Mouse (Mus musculus): ENCODE measurements around the gene Tbc1d1. TPM values are rescaled to one million over a fixed set of nuclear protein-coding genes. Genes with fewer than 3 reads are reported as not detected.

Tbc1d1 gene
- polyA plus RNA-seq, 1 experiment from 2014 or later, result 31.7 TPM

DNA sequence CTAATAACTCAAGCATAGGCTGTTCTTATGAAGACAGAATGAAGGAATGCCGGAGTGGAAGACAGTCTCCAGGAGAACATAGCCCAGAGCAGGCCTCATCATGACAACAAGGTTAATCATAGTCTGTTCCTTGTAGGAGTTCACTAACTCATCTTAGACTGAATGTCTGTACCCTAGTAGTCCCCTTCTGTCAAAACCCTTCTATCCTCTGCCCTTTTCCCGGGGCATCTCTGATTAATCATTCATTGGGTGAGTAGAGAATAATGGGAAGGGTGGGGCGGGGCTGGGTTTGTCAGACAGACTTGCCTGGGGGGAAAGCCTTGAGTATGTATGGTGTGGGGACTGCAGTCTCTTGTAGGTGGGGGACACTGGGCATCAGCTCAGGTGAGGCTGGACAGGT lies 79.1 kb downstream of the Tbc1d1 start:
- Histone ChIP-seq H3K4me3 (replicated peaks; ENCODE audit: low read length) (no peak overlapping the region), H3K4me1 (ENCODE audit: control insufficient read depth, insufficient read depth, low read length) (peaks cover 34% of the 10 kb centered on the region), H3K9ac (ENCODE audit: low read length) (no peak overlapping the region), H3K27ac (ENCODE audit: low read length) (no peak overlapping the region), H3K36me3 (ENCODE audit: control insufficient read depth, insufficient read depth, low read length) (no peaks in the 10 kb centered on the region), H3K4me2 (ENCODE audit: low read depth, low read length) (no peak overlapping the region), H3K27me3 (ENCODE audit: control insufficient read depth, insufficient read depth, low read length) (no peaks in the 10 kb centered on the region), H3K9me3 (replicated peaks; ENCODE audit: control insufficient read depth, low read length) (no peaks in the 10 kb centered on the region)
- no peak for ATAC-seq (ENCODE audit: insufficient read depth, low FRiP score)
- WGBS, result 60% methylated on average over 3 of the region's 3 CpGs

DNA sequence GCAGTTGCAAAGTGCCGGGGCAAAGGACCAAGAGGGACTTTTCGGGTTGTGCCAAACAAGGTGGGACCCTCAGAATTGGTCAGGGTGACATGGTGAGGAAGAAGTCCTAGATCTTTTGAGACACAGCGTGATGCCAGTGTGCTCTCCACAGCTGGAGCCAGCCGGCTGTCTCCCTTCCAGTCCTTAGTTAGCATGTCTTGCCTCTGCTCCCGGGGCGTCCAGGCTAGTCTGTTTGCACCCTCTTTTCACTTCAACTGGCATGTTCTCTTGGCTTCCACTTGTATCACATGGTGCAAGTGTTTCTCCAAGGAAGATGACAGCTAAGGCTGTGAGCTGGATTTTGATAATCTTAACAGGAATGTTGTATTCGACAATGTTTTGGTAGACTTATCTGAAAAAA lies 80.5 kb downstream of the Tbc1d1 start:
- H3K27ac ChIP-seq (ENCODE audit: low read length), result no peak overlapping the region
- no peak overlapping the region for H3K4me2 ChIP-seq (ENCODE audit: low read depth, low read length)
- no peak overlapping the region for H3K4me3 ChIP-seq (replicated peaks; ENCODE audit: low read length)
- ATAC-seq (ENCODE audit: insufficient read depth, low FRiP score), result no peak
- peaks cover 41% of the 10 kb centered on the region for H3K4me1 ChIP-seq (ENCODE audit: control insufficient read depth, insufficient read depth, low read length)
- H3K36me3 ChIP-seq (ENCODE audit: control insufficient read depth, insufficient read depth, low read length), result no peaks in the 10 kb centered on the region
- H3K27me3 ChIP-seq (ENCODE audit: control insufficient read depth, insufficient read depth, low read length), result no peaks in the 10 kb centered on the region
- WGBS, result 61% methylated on average over 7 of the region's 7 CpGs
- H3K9me3 ChIP-seq (replicated peaks; ENCODE audit: control insufficient read depth, low read length), result no peaks in the 10 kb centered on the region
- no peak overlapping the region for H3K9ac ChIP-seq (ENCODE audit: low read length)

DNA sequence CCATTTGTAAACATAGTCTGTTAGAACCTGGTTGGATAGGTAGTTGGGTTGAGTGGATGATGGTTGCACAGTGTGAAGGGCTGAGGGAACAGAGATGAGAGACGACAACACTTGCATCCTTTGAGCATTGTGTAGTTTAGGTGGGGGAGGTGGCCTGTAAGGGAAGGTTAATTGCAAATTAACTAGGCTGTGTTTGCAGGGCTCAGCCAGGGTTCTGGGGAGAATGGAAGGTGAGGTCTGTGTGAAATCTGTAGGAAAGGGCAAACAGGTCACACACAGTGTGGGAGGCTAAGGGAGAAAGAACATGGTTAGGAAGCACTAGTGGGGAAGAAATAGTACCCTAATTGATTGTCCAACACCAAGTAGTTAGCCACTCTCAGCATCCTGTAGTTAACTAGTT lies 81.2 kb downstream of the Tbc1d1 start:
- H3K36me3 ChIP-seq (ENCODE audit: control insufficient read depth, insufficient read depth, low read length), result no peaks in the 10 kb centered on the region
- H3K9ac ChIP-seq (ENCODE audit: low read length), result no peak overlapping the region
- H3K9me3 ChIP-seq (replicated peaks; ENCODE audit: control insufficient read depth, low read length), result no peaks in the 10 kb centered on the region
- ATAC-seq (ENCODE audit: insufficient read depth, low FRiP score), result no peak
- H3K4me2 ChIP-seq (ENCODE audit: low read depth, low read length), result no peak overlapping the region
- H3K4me1 ChIP-seq (ENCODE audit: control insufficient read depth, insufficient read depth, low read length), result peaks cover 39% of the 10 kb centered on the region
- no peak overlapping the region for H3K4me3 ChIP-seq (replicated peaks; ENCODE audit: low read length)
- no peaks in the 10 kb centered on the region for H3K27me3 ChIP-seq (ENCODE audit: control insufficient read depth, insufficient read depth, low read length)
- H3K27ac ChIP-seq (ENCODE audit: low read length), result no peak overlapping the region
- 31% methylated on average over 1 of the region's 1 CpGs for WGBS

DNA sequence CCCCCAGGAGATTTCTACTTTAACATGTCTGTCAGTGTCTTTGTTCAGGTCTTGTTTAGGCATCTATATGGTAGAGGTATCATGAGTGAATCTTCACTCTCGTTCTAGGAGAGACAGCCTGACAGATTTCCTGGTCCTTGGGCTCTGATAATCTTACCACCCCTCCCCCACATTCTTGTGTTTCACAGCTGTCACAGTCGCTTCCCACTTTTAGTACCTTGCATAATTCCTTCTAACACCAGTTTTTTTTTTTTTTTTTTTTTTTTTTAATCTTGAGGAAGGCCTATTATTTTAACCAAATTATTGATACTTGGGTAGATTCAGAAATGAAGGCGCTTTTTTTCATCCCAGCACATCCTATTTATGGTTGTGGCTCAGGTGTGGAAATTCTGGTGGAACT lies 81.6 kb downstream of the Tbc1d1 start:
- ATAC-seq (ENCODE audit: insufficient read depth, low FRiP score), result no peak
- Histone ChIP-seq H3K9me3 (replicated peaks; ENCODE audit: control insufficient read depth, low read length) (no peaks in the 10 kb centered on the region), H3K9ac (ENCODE audit: low read length) (no peak overlapping the region), H3K36me3 (ENCODE audit: control insufficient read depth, insufficient read depth, low read length) (no peaks in the 10 kb centered on the region), H3K27ac (ENCODE audit: low read length) (no peak overlapping the region), H3K4me1 (ENCODE audit: control insufficient read depth, insufficient read depth, low read length) (peaks cover 42% of the 10 kb centered on the region), H3K4me3 (replicated peaks; ENCODE audit: low read length) (no peak overlapping the region), H3K4me2 (ENCODE audit: low read depth, low read length) (no peak overlapping the region), H3K27me3 (ENCODE audit: control insufficient read depth, insufficient read depth, low read length) (no peaks in the 10 kb centered on the region)
- WGBS, result 49% methylated on average over 3 of the region's 3 CpGs

DNA sequence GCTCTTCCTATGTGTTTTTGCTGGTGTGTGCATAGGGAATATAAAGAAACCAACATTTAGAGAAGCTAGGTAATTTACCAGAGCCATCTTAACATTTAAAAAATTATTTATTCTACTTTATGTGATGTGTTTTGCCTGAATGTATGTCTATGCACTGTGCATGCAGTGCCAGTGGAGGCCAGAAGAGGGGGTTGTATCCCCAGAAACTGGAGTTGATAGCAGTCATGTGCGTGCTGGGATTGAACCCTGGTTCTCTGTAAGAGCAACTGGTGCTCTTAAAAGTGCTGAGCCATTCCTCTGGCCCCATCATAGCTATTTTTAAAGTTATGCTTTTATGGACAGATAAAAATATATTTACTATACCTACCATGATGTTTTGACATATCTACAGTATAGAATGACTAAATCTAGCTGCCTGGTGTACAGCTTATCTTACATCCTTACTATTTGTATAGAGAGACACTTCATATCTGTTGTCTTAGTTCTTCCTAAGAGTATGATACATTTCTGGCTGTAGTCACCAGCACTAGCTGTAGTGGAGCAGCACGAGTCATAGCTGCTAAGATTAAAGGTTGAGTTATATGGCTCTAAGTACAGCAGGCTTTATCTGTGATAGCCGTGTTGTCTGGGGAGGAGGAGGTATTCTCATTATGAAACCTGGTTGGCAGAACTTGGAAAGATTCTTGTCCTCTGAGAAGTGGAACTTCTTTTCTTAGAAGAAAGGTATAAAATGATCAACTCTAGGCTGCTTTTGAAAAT lies 83.0 kb downstream of the Tbc1d1 start:
- Histone ChIP-seq H3K4me1 (ENCODE audit: control insufficient read depth, insufficient read depth, low read length) (peaks cover 50% of the 10 kb centered on the region), H3K36me3 (ENCODE audit: control insufficient read depth, insufficient read depth, low read length) (no peaks in the 10 kb centered on the region), H3K9me3 (replicated peaks; ENCODE audit: control insufficient read depth, low read length) (no peaks in the 10 kb centered on the region), H3K27me3 (ENCODE audit: control insufficient read depth, insufficient read depth, low read length) (no peaks in the 10 kb centered on the region), H3K27ac (ENCODE audit: low read length) (no peak overlapping the region), H3K4me2 (ENCODE audit: low read depth, low read length) (no peak overlapping the region), H3K4me3 (replicated peaks; ENCODE audit: low read length) (no peak overlapping the region), H3K9ac (ENCODE audit: low read length) (no peak overlapping the region)
- ATAC-seq (ENCODE audit: insufficient read depth, low FRiP score), result no peak
- 63% methylated on average over 3 of the region's 3 CpGs for WGBS

DNA sequence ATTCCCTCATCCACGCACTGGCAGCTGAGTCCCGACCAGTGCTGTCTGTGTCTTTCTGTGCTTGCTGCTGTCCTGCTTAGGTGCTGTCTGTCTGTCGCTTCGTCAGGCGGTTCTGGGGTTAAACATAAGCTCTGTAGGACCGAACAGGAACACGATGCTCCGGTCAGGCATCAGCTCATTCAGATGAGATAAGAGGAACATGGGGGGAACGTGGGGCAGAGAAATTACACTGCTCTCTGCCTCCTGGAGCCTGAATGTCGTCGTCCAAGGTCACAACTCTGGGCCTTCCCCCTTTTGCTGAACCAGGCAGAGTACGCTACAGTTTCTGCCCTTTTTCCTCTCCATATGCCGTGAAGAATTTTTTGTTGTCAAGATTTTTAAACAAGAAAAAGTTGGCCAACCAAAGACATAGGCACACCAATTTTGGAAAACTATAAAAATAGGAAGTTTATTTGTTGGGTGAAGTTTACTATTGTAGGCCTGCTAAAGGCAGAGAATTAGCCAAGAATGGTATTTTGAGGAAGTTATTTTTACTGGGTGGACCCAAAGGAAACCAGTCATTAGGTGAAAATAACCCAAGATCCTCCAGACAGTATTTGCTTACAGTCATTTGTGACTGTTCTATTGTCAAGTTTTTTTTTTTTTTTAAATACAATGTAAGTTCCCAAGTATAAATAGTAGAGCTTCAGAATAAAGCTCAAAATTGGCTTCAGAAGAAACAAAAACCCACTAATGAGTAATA lies 85.0 kb downstream of the Tbc1d1 start:
- Histone ChIP-seq H3K4me2 (ENCODE audit: low read depth, low read length) (no peak overlapping the region), H3K4me1 (ENCODE audit: control insufficient read depth, insufficient read depth, low read length) (peaks cover 38% of the 10 kb centered on the region), H3K9me3 (replicated peaks; ENCODE audit: control insufficient read depth, low read length) (no peaks in the 10 kb centered on the region), H3K36me3 (ENCODE audit: control insufficient read depth, insufficient read depth, low read length) (no peaks in the 10 kb centered on the region), H3K9ac (ENCODE audit: low read length) (no peak overlapping the region), H3K27me3 (ENCODE audit: control insufficient read depth, insufficient read depth, low read length) (no peaks in the 10 kb centered on the region), H3K27ac (ENCODE audit: low read length) (peak overlapping the region; percentile 64), H3K4me3 (replicated peaks; ENCODE audit: low read length) (no peak overlapping the region)
- 61% methylated on average over 13 of the region's 13 CpGs for whole genome bisulfite sequencing
- ATAC-seq (ENCODE audit: insufficient read depth, low FRiP score), result no peak

DNA sequence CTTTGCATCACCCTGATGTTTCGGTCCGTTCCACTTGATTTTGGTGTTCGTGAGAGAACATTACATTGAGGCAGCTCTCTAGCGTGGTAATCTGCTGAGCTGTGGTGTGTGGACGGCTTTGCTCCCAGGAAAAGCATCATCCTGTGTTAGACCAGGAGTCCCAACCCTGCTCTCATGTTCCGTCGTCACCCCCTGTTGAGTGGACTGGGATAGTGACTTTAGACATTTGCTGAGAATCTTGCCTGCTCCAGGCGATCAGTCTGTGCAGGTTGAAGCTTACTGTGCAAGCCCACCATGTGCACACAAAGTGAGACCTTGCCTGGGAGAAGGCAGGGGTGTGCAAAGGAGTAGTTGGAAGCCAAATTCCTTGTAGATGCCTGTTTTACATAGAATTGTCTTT lies 85.8 kb downstream of the Tbc1d1 start:
- Histone ChIP-seq H3K36me3 (ENCODE audit: control insufficient read depth, insufficient read depth, low read length) (no peaks in the 10 kb centered on the region), H3K27ac (ENCODE audit: low read length) (no peak overlapping the region), H3K4me2 (ENCODE audit: low read depth, low read length) (no peak overlapping the region), H3K27me3 (ENCODE audit: control insufficient read depth, insufficient read depth, low read length) (no peaks in the 10 kb centered on the region), H3K4me1 (ENCODE audit: control insufficient read depth, insufficient read depth, low read length) (peaks cover 35% of the 10 kb centered on the region), H3K4me3 (replicated peaks; ENCODE audit: low read length) (no peak overlapping the region), H3K9ac (ENCODE audit: low read length) (no peak overlapping the region), H3K9me3 (replicated peaks; ENCODE audit: control insufficient read depth, low read length) (no peaks in the 10 kb centered on the region)
- WGBS, result 86% methylated on average over 8 of the region's 8 CpGs
- ATAC-seq (ENCODE audit: insufficient read depth, low FRiP score), result no peak

DNA sequence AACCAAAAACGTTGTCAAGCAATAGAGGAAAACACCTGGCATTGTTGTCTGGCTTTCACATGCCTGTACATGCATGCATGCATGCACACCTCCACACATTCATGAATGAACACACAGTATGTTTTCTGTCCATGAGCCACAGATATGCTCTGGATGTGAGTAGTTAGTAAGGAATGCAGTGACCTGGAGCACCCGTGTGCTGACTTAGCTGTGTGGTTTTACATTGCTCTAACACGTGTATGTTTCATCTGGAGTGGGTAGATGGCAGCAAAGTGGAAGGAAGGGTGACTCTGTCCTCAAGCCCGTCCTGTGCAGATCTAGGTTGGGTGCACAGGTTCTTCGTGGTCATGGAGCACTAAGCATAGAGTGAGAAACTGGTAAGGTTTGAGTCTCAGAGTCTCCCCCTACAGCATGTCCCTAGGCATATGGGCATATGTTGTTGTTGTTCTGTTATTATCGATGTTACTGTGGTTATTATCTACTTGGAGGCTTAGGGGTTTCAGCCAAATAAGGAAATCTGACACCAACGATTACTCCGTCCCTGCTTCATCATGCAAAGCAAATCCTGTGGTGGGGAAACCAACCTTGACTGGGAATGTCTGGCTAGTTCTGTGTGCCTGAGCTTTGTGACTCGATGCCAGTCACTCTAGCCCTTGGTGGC lies 86.8 kb downstream of the Tbc1d1 start:
- 48% methylated on average over 9 of the region's 9 CpGs for WGBS
- Histone ChIP-seq H3K9me3 (replicated peaks; ENCODE audit: control insufficient read depth, low read length) (no peaks in the 10 kb centered on the region), H3K4me1 (ENCODE audit: control insufficient read depth, insufficient read depth, low read length) (peaks cover 35% of the 10 kb centered on the region), H3K36me3 (ENCODE audit: control insufficient read depth, insufficient read depth, low read length) (no peaks in the 10 kb centered on the region), H3K27ac (ENCODE audit: low read length) (no peak overlapping the region), H3K27me3 (ENCODE audit: control insufficient read depth, insufficient read depth, low read length) (no peaks in the 10 kb centered on the region), H3K4me3 (replicated peaks; ENCODE audit: low read length) (no peak overlapping the region), H3K4me2 (ENCODE audit: low read depth, low read length) (no peak overlapping the region), H3K9ac (ENCODE audit: low read length) (no peak overlapping the region)
- ATAC-seq (ENCODE audit: insufficient read depth, low FRiP score), result peak; percentile 21; the same call in 1 of the 2 replicates

DNA sequence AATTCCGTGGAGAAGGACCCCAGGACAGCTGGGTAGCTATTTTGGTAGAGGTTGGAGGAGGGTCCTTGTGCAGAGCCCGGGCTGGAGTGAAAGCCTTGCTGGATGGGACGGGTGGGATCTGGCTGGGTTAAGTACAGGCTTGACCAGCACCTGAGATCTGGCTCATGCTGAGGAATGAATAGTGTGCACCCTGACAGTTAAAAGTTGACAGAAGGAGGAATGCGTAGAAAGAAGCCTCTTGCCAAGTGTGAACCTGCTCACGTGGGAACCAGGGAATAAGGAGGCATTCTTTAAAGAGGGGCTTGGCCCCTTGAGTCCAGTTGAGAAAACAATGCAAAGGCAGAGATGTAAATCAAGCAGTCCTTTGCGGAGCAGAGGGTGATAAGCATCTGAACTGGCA lies 87.6 kb downstream of the Tbc1d1 start:
- 31% methylated on average over 6 of the region's 6 CpGs for WGBS
- H3K4me1 ChIP-seq (ENCODE audit: control insufficient read depth, insufficient read depth, low read length), result peaks cover 35% of the 10 kb centered on the region

More for the DNA sequence above, 87.6 kb downstream of the Tbc1d1 start:
- Histone ChIP-seq H3K36me3 (ENCODE audit: control insufficient read depth, insufficient read depth, low read length) (no peaks in the 10 kb centered on the region), H3K27me3 (ENCODE audit: control insufficient read depth, insufficient read depth, low read length) (no peaks in the 10 kb centered on the region), H3K4me2 (ENCODE audit: low read depth, low read length) (no peak overlapping the region), H3K9me3 (replicated peaks; ENCODE audit: control insufficient read depth, low read length) (no peaks in the 10 kb centered on the region), H3K4me3 (replicated peaks; ENCODE audit: low read length) (no peak overlapping the region), H3K9ac (ENCODE audit: low read length) (no peak overlapping the region), H3K27ac (ENCODE audit: low read length) (no peak overlapping the region)
- ATAC-seq (ENCODE audit: insufficient read depth, low FRiP score), result no peak

Data from stomach, embryonic 16.5 days (tissue).